Mouse (Mus musculus): ENCODE results near the gene Gm17455. TPM values are rescaled to one million over a fixed set of nuclear protein-coding genes. Genes with fewer than 3 reads are reported as not detected.

The Gm17455 gene
- total RNA-seq, 2 experiments from 2014 or later: not detected

- intact Hi-C loops (cut with DNase I): no loop called here
- no peak for DNase-seq (ENCODE audit: low spot score)
Measured at GRCm38 (mm10) chr10:60371596-60372386, 27.7 kb upstream of the Gm17455 start.

GRCm38 (mm10) chr10:60373543-60373936, 26.0 kb upstream of the Gm17455 start:
- intact Hi-C loops (cut with DNase I): no loop called here
- DNase-seq (ENCODE audit: low spot score): no peak

- intact Hi-C loops (cut with DNase I): loop anchor here (2.0 kb wide), 1 partner anchor 27 kb away; the partner anchor contains the start of gene Vsir
- DNase-seq (ENCODE audit: low spot score): peak; percentile 61
Measured at GRCm38 (mm10) chr10:60373937-60374578, 25.5 kb upstream of the Gm17455 start.

GRCm38 (mm10) chr10:60376704-60377103, 22.8 kb upstream of the Gm17455 start:
- intact Hi-C loops (cut with DNase I): no loop called here
- DNase-seq (ENCODE audit: low spot score): no peak

- intact Hi-C loops (cut with DNase I): no loop called here
- DNase-seq (ENCODE audit: low spot score): no peak
Measured at GRCm38 (mm10) chr10:60379419-60379957, 20.0 kb upstream of the Gm17455 start.

GRCm38 (mm10) chr10:60380229-60380628, 19.3 kb upstream of the Gm17455 start:
- DNase-seq (ENCODE audit: low spot score): no peak

GRCm38 (mm10) chr10:60381142-60381925, 18.2 kb upstream of the Gm17455 start:
- no peak for DNase-seq (ENCODE audit: low spot score)
- intact Hi-C loops (cut with DNase I): no loop called here

More at GRCm38 (mm10) chr10:60380229-60380628, 19.3 kb upstream of the Gm17455 start:
- intact Hi-C loops (cut with DNase I): no loop called here

- intact Hi-C loops (cut with DNase I): no loop called here
- no peak for DNase-seq (ENCODE audit: low spot score)
Measured at GRCm38 (mm10) chr10:60388332-60388731, 11.2 kb upstream of the Gm17455 start.

- intact Hi-C loops (cut with DNase I): no loop called here
Measured at GRCm38 (mm10) chr10:60389447-60389865, 10.1 kb upstream of the Gm17455 start.

GRCm38 (mm10) chr10:60390177-60390903, 9.2 kb upstream of the Gm17455 start:
- no peak for DNase-seq (ENCODE audit: low spot score)
- intact Hi-C loops (cut with DNase I): no loop called here

More at GRCm38 (mm10) chr10:60389447-60389865, 10.1 kb upstream of the Gm17455 start:
- DNase-seq (ENCODE audit: low spot score): no peak

GRCm38 (mm10) chr10:60390904-60391420, 8.6 kb upstream of the Gm17455 start:
- intact Hi-C loops (cut with DNase I): no loop called here
- no peak for DNase-seq (ENCODE audit: low spot score)

GRCm38 (mm10) chr10:60391661-60392060, 7.9 kb upstream of the Gm17455 start:
- intact Hi-C loops (cut with DNase I): no loop called here
- DNase-seq (ENCODE audit: low spot score): no peak

GRCm38 (mm10) chr10:60394936-60395335, 4.6 kb upstream of the Gm17455 start:
- DNase-seq (ENCODE audit: low spot score): no peak
- intact Hi-C loops (cut with DNase I): no loop called here

GRCm38 (mm10) chr10:60395605-60396004, 3.9 kb upstream of the Gm17455 start:
- DNase-seq (ENCODE audit: low spot score): no peak
- intact Hi-C loops (cut with DNase I): no loop called here

GRCm38 (mm10) chr10:60398051-60398814, 1.3 kb upstream of the Gm17455 start:
- DNase-seq (ENCODE audit: low spot score): no peak
- intact Hi-C loops (cut with DNase I): no loop called here

GRCm38 (mm10) chr10:60400507-60401295, 1.2 kb downstream of the Gm17455 start:
- no peak for DNase-seq (ENCODE audit: low spot score)
- intact Hi-C loops (cut with DNase I): no loop called here

- intact Hi-C loops (cut with DNase I): loop anchor here (5.0 kb wide), 1 partner anchor 58 kb away; the partner anchor contains the start of gene Vsir
- DNase-seq (ENCODE audit: low spot score): peak; percentile 23
Measured at GRCm38 (mm10) chr10:60405460-60406177, 6.1 kb downstream of the Gm17455 start.
